Mouse (Mus musculus) CH12.LX (cell line): ENCODE measurements at regions not wholly inside any gene's neighbourhood (a gene's known extent, or its start where the extent isn't known, plus 50 kb on each side); places are given as distances from the start of the nearest gene placed in this dataset.

ENCODE experiments used
- CTCF ChIP-seq, 2 experiments: IDR thresholded peaks in 1 of 2; conservative IDR thresholded peaks in 1 of 2; 2 replicates each; pipeline ENCODE4 v1.5.1; 2011 to 2012; ENCODE audit warnings: low read depth in 2 of 2, low read length in 2 of 2, improper control_type of control experiment in 1 of 2, inconsistent platforms in 1 of 2, mild to moderate bottlenecking in 1 of 2, moderate library complexity in 1 of 2
- E2F4 ChIP-seq: IDR thresholded peaks from 2 replicates; pipeline ENCODE4 v1.6.1; 2011; ENCODE audit warnings: low read depth, low read length, improper control_type of control experiment; ENCODE audit not compliant: insufficient replicate concordance
- ETS1 ChIP-seq: conservative IDR thresholded peaks from 2 replicates; pipeline ENCODE4 v1.6.1; 2012; ENCODE audit warnings: low read depth, mild to moderate bottlenecking, inconsistent platforms, low read length, improper control_type of control experiment, moderate library complexity
- HCFC1 ChIP-seq: IDR thresholded peaks from 2 replicates; pipeline ENCODE4 v1.6.1; 2012; ENCODE audit warnings: low read depth, mild to moderate bottlenecking, inconsistent platforms, low read length, improper control_type of control experiment
- JUND ChIP-seq: conservative IDR thresholded peaks from 2 replicates; pipeline ENCODE4 v1.6.1; 2011; ENCODE audit warnings: low read depth, low read length, improper control_type of control experiment
- MAFK ChIP-seq: IDR thresholded peaks from 2 replicates; pipeline ENCODE4 v1.6.1; 2011; ENCODE audit warnings: low read length, improper control_type of control experiment; ENCODE audit not compliant: insufficient replicate concordance
- MAX ChIP-seq: IDR thresholded peaks from 2 replicates; pipeline ENCODE4 v1.6.1; 2011; ENCODE audit warnings: low read length, improper control_type of control experiment
- MEF2A ChIP-seq: IDR thresholded peaks from 2 replicates; pipeline ENCODE4 v1.6.1; 2014; ENCODE audit warnings: low read depth, mild to moderate bottlenecking, inconsistent platforms, low read length, improper control_type of control experiment, borderline replicate concordance
- POLR2A ChIP-seq: IDR thresholded peaks from 2 replicates; pipeline ENCODE4 v1.6.1; 2011; ENCODE audit warnings: low read depth, mild to moderate bottlenecking, improper control_type of control experiment, low read length
- POLR2AphosphoS2 ChIP-seq: IDR thresholded peaks from 2 replicates; pipeline ENCODE4 v1.6.1; 2011; ENCODE audit warnings: low read depth, low read length, improper control_type of control experiment
- RCOR1 ChIP-seq: conservative IDR thresholded peaks from 2 replicates; pipeline ENCODE4 v1.6.1; 2012; ENCODE audit warnings: low read depth, mild to moderate bottlenecking, inconsistent platforms, low read length, improper control_type of control experiment
- TCF12 ChIP-seq: IDR thresholded peaks from 2 replicates; pipeline ENCODE4 v1.6.1; 2014; ENCODE audit warnings: low read depth, mild to moderate bottlenecking, inconsistent platforms, low read length, improper control_type of control experiment
- UBTF ChIP-seq: IDR thresholded peaks from 2 replicates; pipeline ENCODE4 v1.6.1; 2012; ENCODE audit warnings: low read depth, mild to moderate bottlenecking, inconsistent platforms, low read length, improper control_type of control experiment, moderate library complexity

DNA sequence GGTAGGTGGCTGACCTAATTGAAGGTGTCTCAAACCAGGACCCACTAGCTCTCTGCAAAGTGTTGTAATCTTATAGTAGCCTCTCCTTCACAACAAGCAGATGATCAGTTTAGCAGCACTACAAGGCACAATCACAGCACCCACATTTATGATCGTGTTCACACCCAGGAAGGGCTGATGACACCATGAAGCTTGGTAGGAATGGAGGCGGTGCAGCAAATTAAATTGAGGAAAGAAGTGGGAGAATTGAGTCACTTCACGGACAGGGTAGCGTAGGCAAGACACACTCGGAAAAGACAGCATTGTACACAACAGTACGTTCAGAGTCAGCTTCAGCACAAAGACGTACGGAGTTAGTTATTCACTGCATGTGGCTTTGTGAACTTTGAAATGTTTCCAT, 94.4 kb upstream of the Serp2 start:
- no peak for TF ChIP-seq CTCF (conservative IDR thresholded peaks at IDR 0.05 in 1 of 2, IDR thresholded peaks at IDR 0.05 in 1 of 2; ENCODE audit: low read depth in 2 of 2, low read length in 2 of 2)
- TF ChIP-seq MAFK, result no peak
- TF ChIP-seq UBTF, result no peak
- no peak for TF ChIP-seq HCFC1
- no peak for TF ChIP-seq JUND
- no peak for TF ChIP-seq POLR2A
- no peak for TF ChIP-seq ETS1
- TF ChIP-seq MEF2A, result no peak
- no peak for TF ChIP-seq TCF12
- TF ChIP-seq POLR2AphosphoS2, result no peak
- TF ChIP-seq E2F4, result no peak
- TF ChIP-seq RCOR1, result no peak
- TF ChIP-seq MAX, result no peak
